Mouse (Mus musculus): ENCODE measurements around the gene Samhd1. TPM values are rescaled to one million over a fixed set of nuclear protein-coding genes. Genes with fewer than 3 reads are reported as not detected.

Gene Samhd1
- polyA plus RNA-seq, 1 experiment from 2014 or later: 22.0 TPM

GRCm38 (mm10) chr2:157119075-157119474, 16.0 kb downstream of the Samhd1 start:
- no peaks in the 10 kb centered on the region for H3K4me1 ChIP-seq (ENCODE audit: control insufficient read depth, insufficient read depth, low read length)

GRCm38 (mm10) chr2:157118556-157118955, 16.5 kb downstream of the Samhd1 start:
- 0 out of 2 replicates have a peak, but pooled peaks cover 3% of the 10 kb centered on the region for H3K36me3 ChIP-seq (ENCODE audit: control insufficient read depth, insufficient read depth, low read length)
- H3K9ac ChIP-seq (ENCODE audit: low read depth, low read length): no peak overlapping the region
- H3K9me3 ChIP-seq (ENCODE audit: control insufficient read depth, low read length): no peaks in the 10 kb centered on the region
- no peaks in the 10 kb centered on the region for H3K27me3 ChIP-seq (replicated peaks; ENCODE audit: control insufficient read depth, insufficient read depth, low read length)
- ATAC-seq: peak; percentile 76; the same call in 1 of the 2 replicates
- H3K4me3 ChIP-seq (ENCODE audit: low read length): no peak overlapping the region
- H3K27ac ChIP-seq (ENCODE audit: low read length): no peak overlapping the region
- WGBS: 57% methylated on average over 4 of the region's 4 CpGs
- H3K4me2 ChIP-seq (ENCODE audit: low read depth, low read length): no peak overlapping the region
- H3K4me1 ChIP-seq (ENCODE audit: control insufficient read depth, insufficient read depth, low read length): no peaks in the 10 kb centered on the region

More at GRCm38 (mm10) chr2:157119075-157119474, 16.0 kb downstream of the Samhd1 start:
- ATAC-seq: no peak
- Histone ChIP-seq H3K4me3 (ENCODE audit: low read length) (no peak overlapping the region), H3K27me3 (replicated peaks; ENCODE audit: control insufficient read depth, insufficient read depth, low read length) (no peaks in the 10 kb centered on the region), H3K9me3 (ENCODE audit: control insufficient read depth, low read length) (no peaks in the 10 kb centered on the region), H3K27ac (ENCODE audit: low read length) (no peak overlapping the region), H3K9ac (ENCODE audit: low read depth, low read length) (no peak overlapping the region), H3K4me2 (ENCODE audit: low read depth, low read length) (no peak overlapping the region), H3K36me3 (ENCODE audit: control insufficient read depth, insufficient read depth, low read length) (0 out of 2 replicates have a peak, but pooled peaks cover 3% of the 10 kb centered on the region)
- 52% methylated on average over 3 of the region's 3 CpGs for WGBS

- Histone ChIP-seq H3K9me3 (ENCODE audit: control insufficient read depth, low read length) (no peaks in the 10 kb centered on the region), H3K9ac (ENCODE audit: low read depth, low read length) (no peak overlapping the region), H3K27ac (ENCODE audit: low read length) (no peak overlapping the region), H3K4me3 (ENCODE audit: low read length) (no peak overlapping the region), H3K36me3 (ENCODE audit: control insufficient read depth, insufficient read depth, low read length) (peaks cover 3% of the 10 kb centered on the region; the same call in 1 of the 2 replicates), H3K4me2 (ENCODE audit: low read depth, low read length) (no peak overlapping the region), H3K4me1 (ENCODE audit: control insufficient read depth, insufficient read depth, low read length) (no peaks in the 10 kb centered on the region), H3K27me3 (replicated peaks; ENCODE audit: control insufficient read depth, insufficient read depth, low read length) (no peaks in the 10 kb centered on the region)
- WGBS: 20% methylated on average over 3 of the region's 3 CpGs
- ATAC-seq: no peak
Measured at GRCm38 (mm10) chr2:157116964-157117363, 18.1 kb downstream of the Samhd1 start.

- Histone ChIP-seq H3K4me3 (ENCODE audit: low read length) (no peak overlapping the region), H3K9ac (ENCODE audit: low read depth, low read length) (no peak overlapping the region), H3K4me1 (ENCODE audit: control insufficient read depth, insufficient read depth, low read length) (no peaks in the 10 kb centered on the region), H3K27ac (ENCODE audit: low read length) (no peak overlapping the region), H3K36me3 (ENCODE audit: control insufficient read depth, insufficient read depth, low read length) (peaks cover 2% of the 10 kb centered on the region; the same call in 1 of the 2 replicates), H3K9me3 (ENCODE audit: control insufficient read depth, low read length) (no peaks in the 10 kb centered on the region), H3K4me2 (ENCODE audit: low read depth, low read length) (no peak overlapping the region), H3K27me3 (replicated peaks; ENCODE audit: control insufficient read depth, insufficient read depth, low read length) (no peaks in the 10 kb centered on the region)
- WGBS: 90% methylated on average over 4 of the region's 4 CpGs
- no peak for ATAC-seq
Measured at GRCm38 (mm10) chr2:157108236-157108635, 26.8 kb downstream of the Samhd1 start.

- H3K4me1 ChIP-seq (ENCODE audit: control insufficient read depth, insufficient read depth, low read length): no peaks in the 10 kb centered on the region
- ATAC-seq: no peak
- no peaks in the 10 kb centered on the region for H3K27me3 ChIP-seq (replicated peaks; ENCODE audit: control insufficient read depth, insufficient read depth, low read length)
- H3K9me3 ChIP-seq (ENCODE audit: control insufficient read depth, low read length): no peaks in the 10 kb centered on the region
- no peak overlapping the region for H3K4me3 ChIP-seq (ENCODE audit: low read length)
- no peak overlapping the region for H3K9ac ChIP-seq (ENCODE audit: low read depth, low read length)
- 87% methylated on average over 8 of the region's 8 CpGs for WGBS
- no peak overlapping the region for H3K27ac ChIP-seq (ENCODE audit: low read length)
- no peaks in the 10 kb centered on the region; the same call in 1 of the 2 replicates for H3K36me3 ChIP-seq (ENCODE audit: control insufficient read depth, insufficient read depth, low read length)
- H3K4me2 ChIP-seq (ENCODE audit: low read depth, low read length): no peak overlapping the region
Measured at GRCm38 (mm10) chr2:157104454-157104853, 30.6 kb downstream of the Samhd1 start.

- Histone ChIP-seq H3K9me3 (ENCODE audit: control insufficient read depth, low read length) (no peaks in the 10 kb centered on the region), H3K4me2 (ENCODE audit: low read depth, low read length) (no peak overlapping the region), H3K27ac (ENCODE audit: low read length) (no peak overlapping the region), H3K36me3 (ENCODE audit: control insufficient read depth, insufficient read depth, low read length) (no peaks in the 10 kb centered on the region; the same call in 1 of the 2 replicates), H3K9ac (ENCODE audit: low read depth, low read length) (no peak overlapping the region), H3K4me3 (ENCODE audit: low read length) (no peak overlapping the region), H3K4me1 (ENCODE audit: control insufficient read depth, insufficient read depth, low read length) (no peaks in the 10 kb centered on the region), H3K27me3 (replicated peaks; ENCODE audit: control insufficient read depth, insufficient read depth, low read length) (no peaks in the 10 kb centered on the region)
- 70% methylated on average over 2 of the region's 2 CpGs for WGBS
- ATAC-seq: no peak
Measured at GRCm38 (mm10) chr2:157102256-157102655, 32.8 kb downstream of the Samhd1 start.

- H3K36me3 ChIP-seq (ENCODE audit: control insufficient read depth, insufficient read depth, low read length): no peaks in the 10 kb centered on the region; the same call in 1 of the 2 replicates
Measured at GRCm38 (mm10) chr2:157101650-157102049, 33.4 kb downstream of the Samhd1 start.

GRCm38 (mm10) chr2:157100319-157100605, 34.8 kb downstream of the Samhd1 start:
- Histone ChIP-seq H3K4me3 (ENCODE audit: low read length) (no peak overlapping the region), H3K27ac (ENCODE audit: low read length) (no peak overlapping the region), H3K4me1 (ENCODE audit: control insufficient read depth, insufficient read depth, low read length) (no peaks in the 10 kb centered on the region), H3K27me3 (replicated peaks; ENCODE audit: control insufficient read depth, insufficient read depth, low read length) (no peaks in the 10 kb centered on the region), H3K9me3 (ENCODE audit: control insufficient read depth, low read length) (no peaks in the 10 kb centered on the region), H3K9ac (ENCODE audit: low read depth, low read length) (no peak overlapping the region), H3K36me3 (ENCODE audit: control insufficient read depth, insufficient read depth, low read length) (no peaks in the 10 kb centered on the region; the same call in 1 of the 2 replicates), H3K4me2 (ENCODE audit: low read depth, low read length) (no peak overlapping the region)
- ATAC-seq: no peak
- 87% methylated on average over 12 of the region's 12 CpGs for whole genome bisulfite sequencing

More at GRCm38 (mm10) chr2:157101650-157102049, 33.4 kb downstream of the Samhd1 start:
- Histone ChIP-seq H3K4me1 (ENCODE audit: control insufficient read depth, insufficient read depth, low read length) (no peaks in the 10 kb centered on the region), H3K9ac (ENCODE audit: low read depth, low read length) (no peak overlapping the region), H3K27me3 (replicated peaks; ENCODE audit: control insufficient read depth, insufficient read depth, low read length) (no peaks in the 10 kb centered on the region), H3K4me3 (ENCODE audit: low read length) (no peak overlapping the region), H3K4me2 (ENCODE audit: low read depth, low read length) (no peak overlapping the region), H3K9me3 (ENCODE audit: control insufficient read depth, low read length) (no peaks in the 10 kb centered on the region), H3K27ac (ENCODE audit: low read length) (no peak overlapping the region)
- 95% methylated on average over 9 of the region's 9 CpGs for WGBS
- no peak for ATAC-seq

GRCm38 (mm10) chr2:157099532-157100318, 35.3 kb downstream of the Samhd1 start:
- ATAC-seq: no peak
- Histone ChIP-seq H3K36me3 (ENCODE audit: control insufficient read depth, insufficient read depth, low read length) (no peaks in the 10 kb centered on the region; the same call in 1 of the 2 replicates), H3K9me3 (ENCODE audit: control insufficient read depth, low read length) (no peaks in the 10 kb centered on the region), H3K4me2 (ENCODE audit: low read depth, low read length) (no peak overlapping the region), H3K27ac (ENCODE audit: low read length) (no peak overlapping the region), H3K9ac (ENCODE audit: low read depth, low read length) (no peak overlapping the region), H3K4me3 (ENCODE audit: low read length) (no peak overlapping the region), H3K27me3 (replicated peaks; ENCODE audit: control insufficient read depth, insufficient read depth, low read length) (no peaks in the 10 kb centered on the region), H3K4me1 (ENCODE audit: control insufficient read depth, insufficient read depth, low read length) (no peaks in the 10 kb centered on the region)
- whole genome bisulfite sequencing: 80% methylated on average over 12 of the region's 12 CpGs

Data from intestine, embryonic 16.5 days (tissue).